9 mouse cellular contexts compared by ENCODE assay signal in the genomic region with DNA sequence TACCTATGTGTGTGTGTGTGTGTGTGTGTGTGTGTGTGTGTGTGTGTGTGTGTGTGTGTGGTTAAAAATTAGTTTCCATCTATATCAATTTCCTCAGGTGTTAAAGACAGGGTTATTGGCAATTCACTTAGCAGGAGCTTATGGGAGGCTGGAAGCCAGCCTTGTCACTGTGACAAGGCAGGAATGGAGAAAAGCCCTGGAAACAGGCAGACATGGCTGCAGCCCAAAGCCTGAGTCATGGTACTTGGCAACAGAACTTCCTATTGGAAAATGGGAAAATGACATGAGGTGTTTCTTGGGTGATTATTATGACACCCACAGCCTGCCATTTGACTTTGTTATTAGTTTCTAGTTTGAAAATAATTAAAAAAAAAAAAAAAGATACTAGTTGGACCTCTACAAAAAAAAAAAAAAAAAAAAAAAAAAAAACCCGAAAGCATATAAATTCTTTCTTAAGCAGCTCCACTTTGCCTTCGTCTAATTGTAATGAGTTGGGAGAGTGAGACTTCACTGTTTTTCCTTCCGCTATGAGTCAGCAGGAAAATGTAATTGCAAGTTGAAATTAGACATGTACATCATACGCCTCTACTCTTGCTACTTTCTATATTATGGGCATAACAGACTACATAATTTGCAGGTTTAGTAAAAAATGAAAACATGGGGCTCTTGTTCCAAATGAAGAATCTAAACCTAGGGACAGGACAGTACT.
DNase-seq lines count a peak whose midpoint lies in the region; ATAC-seq and TF ChIP-seq lines count a peak whose summit lies in the region.
"Had no signal": no experiment of that assay in that cellular context is flagged by ENCODE, and none has a peak within 500 bp of the region (broad histone marks: within the 10 kb centered on the region; RNA-seq: fewer than 3 reads in every experiment).

No protein-coding gene starts in this region.

- ATAC-seq in lung, postnatal 0 days: no peak
- ATAC-seq in erythroblast, adult 5-6 weeks (replicated peaks; ENCODE audit: low FRiP score, poor library complexity, severe bottlenecking): no peak
- ATAC-seq: Patski had no signal

- H3K4me3 ChIP-seq in lung, postnatal 0 days (ENCODE audit: low read depth, low read length): no peak overlapping the region

- TF ChIP-seq CTCF in lung, postnatal 0 days (IDR thresholded peaks at IDR 0.05): no peak

- no peak overlapping the region for H3K27ac ChIP-seq in lung, postnatal 0 days (ENCODE audit: low read length)

- H3K4me1 ChIP-seq in lung, postnatal 0 days (ENCODE audit: insufficient read depth, low read depth, low read length): no peaks in the 10 kb centered on the region

- no peak for TF ChIP-seq EP300 in lung, postnatal 0 days (IDR thresholded peaks at IDR 0.05)

- intact Hi-C loops in heart, postnatal 36 days (cut with DNase I): no loop called here

- no peaks in the 10 kb centered on the region for H3K9me3 ChIP-seq in lung, postnatal 0 days (ENCODE audit: low read length)

- DNase-seq in lung, postnatal 14 days: peak; percentile 3
- no peak for DNase-seq in lung, postnatal 0 days (ENCODE audit: low spot score)
- peak; percentile 97 for DNase-seq in cerebellum, adult 9-10 months
- DNase-seq in heart, postnatal 36 days: peak; percentile 59 to 65
- peak; percentile 51 to 65 for DNase-seq in right cerebral cortex, postnatal 36 days (ENCODE audit: low spot score in 2 of 2)
- no peak for DNase-seq in yolk sac, embryonic 10.5 days (ENCODE audit: low spot score)
- DNase-seq in lung, postnatal 25 days (ENCODE audit: low spot score): no peak

- no peak overlapping the region for H3K9ac ChIP-seq in lung, postnatal 0 days (replicated peaks; ENCODE audit: low read depth)

- H3K27me3 ChIP-seq in lung, postnatal 0 days (replicated peaks; ENCODE audit: insufficient read depth, low read length): no peaks in the 10 kb centered on the region
- H3K27me3 ChIP-seq: Patski had no signal

- no peaks in the 10 kb centered on the region for H3K36me3 ChIP-seq in lung, postnatal 0 days (ENCODE audit: insufficient read depth, low read length)

- WGBS in lung, postnatal 0 days: 88% methylated on average over 4 of the region's 4 CpGs

- no peak overlapping the region for H3K4me2 ChIP-seq in lung, postnatal 0 days (replicated peaks; ENCODE audit: low read depth, low read length)

Comparison
In these comparisons a context has a peak if more than half of its experiments do, and no peak if none do; other contexts are left out.
1. DNase-seq: peak in lung, postnatal 14 days (single experiment), cerebellum, adult 9-10 months (single experiment), heart, postnatal 36 days (2 of 2) and right cerebral cortex, postnatal 36 days (2 of 2); none in lung, postnatal 0 days (single experiment), yolk sac, embryonic 10.5 days (single experiment) and lung, postnatal 25 days (single experiment).